Mouse (Mus musculus) lung, embryonic 14.5 days (tissue): ENCODE measurements around the gene Cdca3. TPM values are rescaled to one million over a fixed set of nuclear protein-coding genes. Genes with fewer than 3 reads are reported as not detected.

Source experiments
- ATAC-seq: fragments of 200-750 bp; cut with Nextera tagmentation; 2 replicates; pipeline ENCODE4 v1.8.0; 2017; ENCODE audit warnings: mild to moderate bottlenecking, moderate TSS enrichment, moderate library complexity; ENCODE audit not compliant: insufficient read depth
- DNase-seq: peaks from one replicate; pipeline ENCODE4 v3.0.0-alpha.2; 2015
- H3K27ac ChIP-seq: fragments of 300-500 bp; sonication (generic); 2 replicates; pipeline ENCODE4 v1.5.1; 2014; ENCODE audit warnings: low read depth, mild to moderate bottlenecking, moderate library complexity
- H3K27me3 ChIP-seq: fragments of 300-500 bp; sonication (generic); 2 replicates; pipeline ENCODE4 v1.6.1; 2014; ENCODE audit warnings: low read length, control low read depth; ENCODE audit not compliant: insufficient read depth
- H3K36me3 ChIP-seq: fragments of 300-500 bp; sonication (generic); 2 replicates; pipeline ENCODE4 v1.6.1; 2014; ENCODE audit warnings: control low read depth; ENCODE audit not compliant: insufficient read depth
- H3K4me1 ChIP-seq: fragments of 300-500 bp; sonication (generic); 2 replicates; pipeline ENCODE4 v1.6.1; 2014; ENCODE audit warnings: antibody characterized with exemption, control low read depth; ENCODE audit not compliant: insufficient read depth
- H3K4me2 ChIP-seq: fragments of 300-500 bp; sonication (generic); 2 replicates; pipeline ENCODE4 v1.6.1; 2014; ENCODE audit warnings: mild to moderate bottlenecking
- H3K4me3 ChIP-seq: fragments of 300-500 bp; sonication (generic); 2 replicates; pipeline ENCODE4 v1.5.1; 2014; ENCODE audit warnings: low read depth, low read length
- H3K9ac ChIP-seq: fragments of 300-500 bp; sonication (generic); 2 replicates; pipeline ENCODE4 v1.6.1; 2014
- H3K9me3 ChIP-seq: fragments of 300-500 bp; sonication (generic); 2 replicates; pipeline ENCODE4 v1.6.1; 2016; ENCODE audit warnings: low read depth, low read length, control low read depth
- CTCF ChIP-seq: IDR thresholded peaks from 2 replicates; pipeline ENCODE4 v1.5.1; 2016; ENCODE audit warnings: antibody characterized with exemption, low read depth
- WGBS: fragments of 180-500 bp; shearing (Covaris S2); extraction: QIAGEN DNeasy Blood & Tissue Kit; methylation state at CpG from one replicate; pipeline ENCODE4 v1.1.7; 2014; 5-methylcytosine and 5-hydroxymethylcytosine counted together
- polyA plus RNA-seq: library from polyadenylated mRNA; unstranded; fragments of >200 nt; fragmentation: Nextera tagmentation; extraction: Ambion mirVana; gene quantifications from 2 replicates; pipeline ENCODE4 v1.2.1, GENCODE M21; 2014

Cdca3 gene
- 204 and 206 TPM in 2 replicates for polyA plus RNA-seq

DNA sequence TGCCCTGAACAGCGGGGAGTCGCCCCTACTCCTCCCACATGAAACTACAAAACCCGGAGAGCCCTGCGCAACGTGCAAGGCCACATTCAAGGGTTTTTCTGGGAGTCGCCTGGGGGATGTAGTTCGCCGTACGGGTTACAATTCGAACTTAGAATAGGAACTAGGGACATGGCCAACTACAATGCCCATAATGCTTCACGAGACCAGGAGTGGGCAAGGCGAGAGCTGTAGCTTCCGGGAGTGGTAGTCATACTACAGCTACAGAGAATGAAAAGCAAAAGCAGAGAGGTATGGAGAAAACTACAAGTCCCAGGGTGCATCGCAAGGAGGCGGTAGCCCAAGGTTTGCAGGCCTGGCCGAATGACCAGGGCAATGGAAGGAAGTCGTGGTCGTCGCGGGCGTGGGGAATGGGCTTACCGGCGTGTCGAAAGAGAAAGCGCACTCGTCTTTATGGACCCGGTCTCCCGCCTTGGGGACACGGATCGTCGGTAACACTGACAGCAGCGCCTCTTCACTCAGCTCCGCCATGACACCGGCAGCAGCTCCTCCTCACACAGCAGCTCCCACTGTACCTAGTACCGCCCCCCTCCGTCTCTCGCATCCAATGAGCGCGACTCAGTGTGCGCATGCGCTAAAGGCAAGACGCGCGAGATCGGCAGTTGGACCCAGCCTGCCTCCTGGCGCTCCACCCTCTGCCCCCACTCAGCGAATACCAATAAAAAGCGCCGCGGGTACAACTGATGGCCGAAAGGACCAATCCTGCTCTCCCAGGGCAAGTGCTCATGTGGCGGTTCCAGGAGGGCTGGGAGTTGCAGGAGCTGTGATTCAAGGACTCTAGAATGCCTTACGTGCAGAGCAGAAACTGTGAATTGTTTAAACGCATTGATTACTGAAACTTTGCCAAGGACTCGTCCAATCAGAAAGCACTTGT, at the start of gene Cdca3, which contains the start of gene Usp5:
TSS of gene Cdca3 (plus strand) at position 680 of the 931 bp plus-strand sequence.
TSS of gene Usp5 (minus strand) at position 617 of the 931 bp plus-strand sequence.
- DNase-seq (peak; percentile 100), ATAC-seq (peak; percentile 95)
- TF ChIP-seq CTCF = peak; percentile 56
- WGBS = under 1% methylated on average over 55 of the region's 55 CpGs
- peak within 1 kb of the TSS; percentile 80 for H3K4me3 ChIP-seq
- peak within 1 kb of the TSS; percentile 87 for H3K9ac ChIP-seq
- H3K27ac ChIP-seq = peak within 1 kb of the TSS; percentile 92
- H3K4me2 ChIP-seq = peak within 1 kb of the TSS; percentile 86
- H3K27me3 ChIP-seq = no peaks in the 10 kb centered on the region
- peaks cover 6% of the 10 kb centered on the region; the same call in 1 of the 2 replicates for H3K4me1 ChIP-seq
- peaks cover 51% of the 10 kb centered on the region for H3K36me3 ChIP-seq
- H3K9me3 ChIP-seq = no peaks in the 10 kb centered on the region

GRCm38 (mm10) chr6:124779984-124780416, 49.3 kb upstream of the Cdca3 start:
- WGBS = 7% methylated on average over 10 of the region's 10 CpGs
- DNase-seq = no peak

DNA sequence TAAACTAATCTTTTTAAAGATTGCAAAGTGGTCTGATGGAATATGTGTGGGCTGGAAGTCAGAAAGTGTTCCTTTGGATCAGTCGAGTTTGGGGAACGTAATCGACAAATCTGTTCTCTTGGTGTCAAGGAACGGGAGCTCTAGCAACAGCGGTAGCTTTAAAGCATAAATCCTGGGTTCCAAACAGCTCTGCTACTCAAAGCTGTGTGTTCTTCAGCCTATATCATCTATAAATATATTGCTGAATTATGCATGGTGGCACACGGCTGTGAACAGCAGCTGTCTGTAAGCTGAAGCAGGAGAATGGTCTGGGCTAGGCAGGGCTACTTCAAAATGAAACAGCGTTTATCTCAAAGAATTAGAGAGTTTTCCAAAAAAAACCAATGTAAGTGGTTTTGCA, 48.4 kb upstream of the Cdca3 start:
- H3K27me3 ChIP-seq = 0 out of 2 replicates have a peak, but pooled peaks cover 4% of the 10 kb centered on the region
- H3K4me2 ChIP-seq = no peak overlapping the region
- no peaks in the 10 kb centered on the region for H3K9me3 ChIP-seq
- peaks cover 8% of the 10 kb centered on the region; the same call in 1 of the 2 replicates for H3K4me1 ChIP-seq
- ATAC-seq (no peak), DNase-seq (no peak)
- no peak overlapping the region for H3K4me3 ChIP-seq
- no peak overlapping the region for H3K9ac ChIP-seq
- no peaks in the 10 kb centered on the region for H3K36me3 ChIP-seq
- TF ChIP-seq CTCF = no peak
- no peak overlapping the region for H3K27ac ChIP-seq
- WGBS = 81% methylated on average over 7 of the region's 7 CpGs

More at GRCm38 (mm10) chr6:124779984-124780416, 49.3 kb upstream of the Cdca3 start:
- peaks cover 8% of the 10 kb centered on the region; the same call in 1 of the 2 replicates for H3K4me1 ChIP-seq
- TF ChIP-seq CTCF = no peak
- no peaks in the 10 kb centered on the region for H3K36me3 ChIP-seq
- H3K4me2 ChIP-seq = peak overlapping the region; percentile 58
- ATAC-seq = no peak
- no peaks in the 10 kb centered on the region for H3K9me3 ChIP-seq
- H3K27me3 ChIP-seq = 0 out of 2 replicates have a peak, but pooled peaks cover 4% of the 10 kb centered on the region
- H3K27ac ChIP-seq = no peak overlapping the region
- H3K4me3 ChIP-seq = peak overlapping the region; percentile 32
- peak overlapping the region; percentile 16; the same call in 1 of the 2 replicates for H3K9ac ChIP-seq

GRCm38 (mm10) chr6:124782436-124782835, 46.9 kb upstream of the Cdca3 start:
- Histone ChIP-seq H3K36me3 (no peaks in the 10 kb centered on the region), H3K4me3 (0 out of 2 replicates have a peak overlapping the region, but pooled peaks have one; percentile 12), H3K9me3 (no peaks in the 10 kb centered on the region), H3K27me3 (0 out of 2 replicates have a peak, but pooled peaks cover 4% of the 10 kb centered on the region), H3K9ac (no peak overlapping the region), H3K27ac (no peak overlapping the region), H3K4me1 (peaks cover 8% of the 10 kb centered on the region; the same call in 1 of the 2 replicates), H3K4me2 (peak overlapping the region; percentile 44)
- peak; percentile 60 for DNase-seq
- 20% methylated on average over 6 of the region's 6 CpGs for WGBS
- ATAC-seq = 0 out of 2 replicates have a peak, but pooled peaks have one; percentile 29
- no peak for TF ChIP-seq CTCF

DNA sequence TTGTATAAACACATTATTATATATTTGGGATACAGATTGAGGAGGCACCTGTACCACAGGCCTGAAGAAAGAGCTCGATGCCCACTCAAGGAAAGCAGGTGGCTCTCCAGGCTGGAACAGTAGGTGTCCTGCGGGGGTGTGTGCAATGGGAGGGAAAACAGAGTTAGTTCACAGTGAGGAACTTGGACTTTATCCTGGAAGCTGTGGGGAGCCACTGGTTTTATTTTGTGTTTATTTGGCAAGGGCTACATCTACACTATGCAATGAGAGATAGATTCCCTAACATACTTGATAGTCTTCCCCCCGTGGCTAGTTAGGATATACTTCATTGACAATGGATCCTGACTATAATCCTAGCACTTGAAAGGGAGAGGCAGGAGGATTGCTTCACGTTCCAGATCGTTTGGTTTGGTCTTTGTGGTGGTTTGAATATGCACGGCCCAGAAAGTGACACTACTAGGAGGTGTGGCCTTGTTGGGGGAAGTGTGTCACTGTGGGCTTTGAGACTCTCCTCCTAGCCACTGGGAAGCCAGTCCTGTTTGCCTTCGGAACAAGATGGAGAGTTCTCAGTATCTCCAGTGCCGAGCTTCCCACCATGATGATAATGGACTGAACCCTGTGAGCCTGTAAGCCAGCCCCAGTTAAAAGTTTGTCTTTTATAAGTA, 42.5 kb upstream of the Cdca3 start:
- Histone ChIP-seq H3K27ac (no peak overlapping the region), H3K4me2 (no peak overlapping the region), H3K9ac (no peak overlapping the region), H3K4me1 (0 out of 2 replicates have a peak, but pooled peaks cover 7% of the 10 kb centered on the region), H3K27me3 (no peaks in the 10 kb centered on the region), H3K9me3 (no peaks in the 10 kb centered on the region), H3K4me3 (no peak overlapping the region), H3K36me3 (no peaks in the 10 kb centered on the region)
- DNase-seq (no peak), ATAC-seq (no peak)
- 54% methylated on average over 8 of the region's 8 CpGs for WGBS
- TF ChIP-seq CTCF = no peak

- H3K4me2 ChIP-seq = no peak overlapping the region
- H3K9me3 ChIP-seq = no peaks in the 10 kb centered on the region
- DNase-seq (no peak), ATAC-seq (no peak)
- no peak for TF ChIP-seq CTCF
- no peak overlapping the region for H3K9ac ChIP-seq
- H3K4me3 ChIP-seq = no peak overlapping the region
- H3K36me3 ChIP-seq = no peaks in the 10 kb centered on the region
- H3K27me3 ChIP-seq = no peaks in the 10 kb centered on the region
- 62% methylated on average over 10 of the region's 10 CpGs for WGBS
- H3K27ac ChIP-seq = no peak overlapping the region
- 0 out of 2 replicates have a peak, but pooled peaks cover 5% of the 10 kb centered on the region for H3K4me1 ChIP-seq
These were observed 41.6 kb upstream of the Cdca3 start for GRCm38 (mm10) chr6:124787722-124788121.
